Mouse (Mus musculus): ENCODE data around the gene G530012D18Rik. TPM values are rescaled to one million over a fixed set of nuclear protein-coding genes. Genes with fewer than 3 reads are reported as not detected.
"Not testable (repeated sequence)": the region's sequence is repeated elsewhere in the genome, so short reads cannot be mapped to it uniquely, and the experiment has no call there.

The G530012D18Rik gene
- polyA plus RNA-seq (2012; ENCODE audit: insufficient read depth, insufficient read length, missing spikeins), result not detected in 2 replicates

DNA sequence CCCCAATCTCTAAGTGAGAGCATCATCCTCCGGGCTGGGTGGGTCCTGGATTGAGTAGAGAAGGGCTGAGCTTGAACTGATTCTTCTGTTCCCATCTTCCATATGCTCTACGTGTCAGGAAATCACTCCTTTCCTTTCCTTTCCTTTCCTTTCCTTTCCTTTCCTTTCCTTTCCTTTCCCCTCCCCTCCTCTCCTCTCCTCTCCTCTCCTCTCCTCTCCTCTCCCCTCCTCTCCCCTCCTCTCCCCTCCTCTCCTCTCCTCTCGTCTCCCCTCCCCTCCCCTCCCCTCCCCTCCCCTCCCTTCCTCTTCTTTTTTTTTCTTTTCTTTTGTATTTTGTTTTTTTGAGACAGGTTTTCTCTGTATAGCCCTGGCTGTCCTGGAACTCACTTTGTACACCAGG is at the start of gene G530012D18Rik:
Gene G530012D18Rik, plus strand, starts transcription at position 301 of the 400 bp plus-strand sequence.
- H3K27ac ChIP-seq (ENCODE audit: insufficient read depth, low read depth, low read length); H3K4me1 ChIP-seq (ENCODE audit: control insufficient read depth, insufficient read depth, low read length); H3K4me3 ChIP-seq (ENCODE audit: insufficient read depth, low read length): not testable (repeated sequence)

DNA sequence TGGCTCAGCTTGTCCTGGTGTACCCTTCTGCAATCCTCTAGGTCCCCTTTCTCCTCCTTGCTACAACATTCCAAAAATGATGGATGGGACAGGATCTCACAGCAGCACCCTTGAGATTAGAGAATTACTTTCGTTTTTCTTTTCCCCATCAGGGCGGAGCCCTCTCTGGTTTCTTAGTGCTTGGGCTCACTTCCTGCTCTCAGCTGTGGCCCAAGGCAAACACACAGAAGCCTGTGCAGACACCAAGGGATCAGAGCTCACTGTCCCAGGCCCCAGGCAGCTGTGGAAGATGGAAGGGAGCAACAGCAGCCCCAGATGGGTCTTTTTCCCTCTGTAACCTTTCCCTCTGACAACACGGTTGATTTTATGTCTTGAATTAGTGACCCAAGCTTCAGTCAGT is 49.1 kb upstream of the G530012D18Rik start:
- not testable (repeated sequence) for H3K4me3 ChIP-seq (ENCODE audit: insufficient read depth, low read length); H3K4me1 ChIP-seq (ENCODE audit: control insufficient read depth, insufficient read depth, low read length); H3K27ac ChIP-seq (ENCODE audit: insufficient read depth, low read depth, low read length)

GRCm38 (mm10) chr1:85528451-85529110 is 46.9 kb upstream of the G530012D18Rik start:
- H3K27ac ChIP-seq (ENCODE audit: insufficient read depth, low read depth, low read length); H3K4me3 ChIP-seq (ENCODE audit: insufficient read depth, low read length); H3K4me1 ChIP-seq (ENCODE audit: control insufficient read depth, insufficient read depth, low read length): not testable (repeated sequence)

- H3K4me3 ChIP-seq (ENCODE audit: insufficient read depth, low read length); H3K4me1 ChIP-seq (ENCODE audit: control insufficient read depth, insufficient read depth, low read length); H3K27ac ChIP-seq (ENCODE audit: insufficient read depth, low read depth, low read length): not testable (repeated sequence)
Measured at GRCm38 (mm10) chr1:85543818-85544217, 31.7 kb upstream of the G530012D18Rik start.

- H3K27ac ChIP-seq (ENCODE audit: insufficient read depth, low read depth, low read length); H3K4me3 ChIP-seq (ENCODE audit: insufficient read depth, low read length); H3K4me1 ChIP-seq (ENCODE audit: control insufficient read depth, insufficient read depth, low read length): not testable (repeated sequence)
Measured at GRCm38 (mm10) chr1:85546442-85546841, 29.0 kb upstream of the G530012D18Rik start.

GRCm38 (mm10) chr1:85555261-85555660 is 20.2 kb upstream of the G530012D18Rik start:
- H3K4me3 ChIP-seq (ENCODE audit: insufficient read depth, low read length); H3K4me1 ChIP-seq (ENCODE audit: control insufficient read depth, insufficient read depth, low read length); H3K27ac ChIP-seq (ENCODE audit: insufficient read depth, low read depth, low read length): not testable (repeated sequence)

DNA sequence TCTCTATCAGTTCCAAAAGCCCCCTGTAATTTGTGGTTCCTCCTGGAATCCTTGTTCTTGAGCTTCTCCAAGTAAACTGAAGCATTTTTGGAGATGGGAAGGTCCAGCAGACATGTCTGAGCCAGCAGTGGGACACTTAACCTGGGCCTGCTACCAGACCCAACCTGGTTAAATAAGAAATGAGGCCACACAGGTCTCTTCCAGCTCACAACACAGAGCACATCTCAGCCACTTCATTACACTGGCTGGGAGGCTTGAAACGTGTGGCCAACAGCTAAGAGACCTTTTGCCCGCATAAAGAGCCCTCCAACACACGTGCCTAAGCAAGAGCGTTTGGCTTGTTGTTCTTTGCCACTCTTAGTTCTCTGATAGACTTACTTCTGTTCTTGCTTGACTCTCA is 1.9 kb upstream of the G530012D18Rik start:
- H3K27ac ChIP-seq (ENCODE audit: insufficient read depth, low read depth, low read length); H3K4me1 ChIP-seq (ENCODE audit: control insufficient read depth, insufficient read depth, low read length); H3K4me3 ChIP-seq (ENCODE audit: insufficient read depth, low read length): not testable (repeated sequence)

DNA sequence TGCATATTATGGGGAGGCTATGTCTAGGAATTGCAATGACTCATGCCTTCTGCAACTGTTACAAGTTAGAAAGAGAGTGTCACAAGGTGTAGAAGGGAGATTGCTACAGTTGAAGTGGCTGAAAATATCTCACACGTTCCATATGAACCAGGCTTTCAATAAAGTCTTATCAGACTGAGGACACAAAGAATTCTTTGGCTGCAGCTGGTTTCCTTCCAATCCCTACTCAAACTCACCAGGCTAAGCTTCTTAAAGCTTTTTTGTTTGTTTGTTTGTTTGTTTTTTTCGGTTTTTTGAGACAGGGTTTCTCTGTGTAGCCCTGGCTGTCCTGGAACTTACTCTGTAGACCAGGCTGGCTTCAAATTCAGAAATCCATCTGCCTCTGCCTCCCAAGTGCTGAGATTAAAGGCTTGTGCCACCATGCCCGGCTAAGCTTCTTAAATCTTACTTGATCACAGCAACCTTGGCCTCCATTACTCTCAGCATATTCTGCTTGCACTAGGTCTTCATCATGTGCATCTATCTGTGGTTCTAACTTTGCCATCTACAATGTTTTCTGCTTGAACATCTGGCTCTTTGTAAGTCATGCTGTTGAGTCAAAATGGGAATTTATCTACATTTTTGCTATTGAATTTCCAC is 3.0 kb downstream of the G530012D18Rik start:
- not testable (repeated sequence) for H3K4me3 ChIP-seq (ENCODE audit: insufficient read depth, low read length); H3K4me1 ChIP-seq (ENCODE audit: control insufficient read depth, insufficient read depth, low read length); H3K27ac ChIP-seq (ENCODE audit: insufficient read depth, low read depth, low read length)

DNA sequence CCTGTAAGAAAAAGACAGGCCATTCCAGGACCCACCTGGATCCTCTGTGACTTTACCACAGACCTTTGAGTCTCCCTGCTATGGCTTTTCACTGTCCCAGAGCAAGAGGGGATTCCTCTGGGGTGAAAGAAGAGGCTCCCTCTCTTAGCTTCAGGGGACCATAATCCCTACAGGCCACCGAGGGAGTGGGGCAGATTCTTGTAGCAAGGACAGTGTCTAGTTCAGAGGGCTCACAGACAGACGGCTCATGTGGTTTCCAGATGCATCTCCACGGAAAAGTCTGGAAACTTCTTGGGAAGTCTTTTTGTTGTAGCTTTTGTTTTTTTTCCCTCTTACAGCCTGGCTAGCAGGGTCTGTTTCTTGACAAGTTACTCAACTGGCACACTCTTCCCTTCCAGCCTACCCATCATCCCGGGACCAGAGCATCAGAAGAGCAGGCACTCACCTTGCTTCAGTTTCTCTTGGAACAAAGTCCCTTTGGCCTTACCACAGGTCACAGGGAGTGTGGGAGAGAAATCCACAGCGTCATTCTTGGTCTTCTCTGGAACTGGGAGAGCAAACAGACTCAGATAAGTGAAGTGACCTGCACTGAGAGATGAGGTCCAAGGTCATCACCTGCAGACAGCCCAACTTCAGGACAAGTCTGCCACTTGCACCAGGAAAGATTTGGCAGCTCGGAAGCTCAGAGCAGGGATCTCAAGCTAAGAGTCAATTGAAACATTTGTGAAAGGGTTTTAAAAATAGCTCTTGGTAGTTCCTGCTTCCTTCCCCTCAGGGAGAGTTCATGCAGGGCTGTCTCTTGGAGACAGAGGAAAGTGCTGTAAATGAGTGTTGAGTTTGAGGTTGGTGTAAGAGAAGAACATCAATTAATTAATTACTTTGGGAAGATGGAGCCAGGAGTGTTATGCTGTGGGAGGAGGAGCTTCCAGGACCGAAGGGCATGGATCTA is 4.0 kb downstream of the G530012D18Rik start:
- not testable (repeated sequence) for H3K4me3 ChIP-seq (ENCODE audit: insufficient read depth, low read length); H3K27ac ChIP-seq (ENCODE audit: insufficient read depth, low read depth, low read length); H3K4me1 ChIP-seq (ENCODE audit: control insufficient read depth, insufficient read depth, low read length)

DNA sequence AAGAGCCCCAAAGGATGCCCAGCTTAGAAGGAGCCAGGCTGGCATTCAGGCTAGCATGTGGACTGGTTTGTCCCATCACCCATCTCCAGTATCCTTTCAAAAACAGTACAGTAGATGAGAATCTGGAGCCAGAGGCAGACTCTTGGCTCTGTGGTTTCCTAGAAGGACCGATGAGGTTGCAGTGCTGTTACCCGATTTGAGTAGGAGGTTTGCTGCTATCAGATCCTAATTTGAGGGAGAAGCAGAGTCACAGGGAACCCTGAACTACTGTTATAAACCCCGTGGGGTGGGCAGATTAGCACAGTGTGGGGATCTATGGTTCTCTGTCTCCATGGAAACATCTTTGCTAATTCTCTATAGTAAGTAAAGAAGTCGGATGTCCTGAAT is 4.7 kb downstream of the G530012D18Rik start:
- H3K4me1 ChIP-seq (ENCODE audit: control insufficient read depth, insufficient read depth, low read length); H3K4me3 ChIP-seq (ENCODE audit: insufficient read depth, low read length); H3K27ac ChIP-seq (ENCODE audit: insufficient read depth, low read depth, low read length): not testable (repeated sequence)

GRCm38 (mm10) chr1:85580578-85580977 is 5.1 kb downstream of the G530012D18Rik start:
- H3K27ac ChIP-seq (ENCODE audit: insufficient read depth, low read depth, low read length); H3K4me1 ChIP-seq (ENCODE audit: control insufficient read depth, insufficient read depth, low read length); H3K4me3 ChIP-seq (ENCODE audit: insufficient read depth, low read length): not testable (repeated sequence)

- not testable (repeated sequence) for H3K4me1 ChIP-seq (ENCODE audit: control insufficient read depth, insufficient read depth, low read length); H3K4me3 ChIP-seq (ENCODE audit: insufficient read depth, low read length); H3K27ac ChIP-seq (ENCODE audit: insufficient read depth, low read depth, low read length)
Measured at GRCm38 (mm10) chr1:85581518-85581917, 6.0 kb downstream of the G530012D18Rik start.

DNA sequence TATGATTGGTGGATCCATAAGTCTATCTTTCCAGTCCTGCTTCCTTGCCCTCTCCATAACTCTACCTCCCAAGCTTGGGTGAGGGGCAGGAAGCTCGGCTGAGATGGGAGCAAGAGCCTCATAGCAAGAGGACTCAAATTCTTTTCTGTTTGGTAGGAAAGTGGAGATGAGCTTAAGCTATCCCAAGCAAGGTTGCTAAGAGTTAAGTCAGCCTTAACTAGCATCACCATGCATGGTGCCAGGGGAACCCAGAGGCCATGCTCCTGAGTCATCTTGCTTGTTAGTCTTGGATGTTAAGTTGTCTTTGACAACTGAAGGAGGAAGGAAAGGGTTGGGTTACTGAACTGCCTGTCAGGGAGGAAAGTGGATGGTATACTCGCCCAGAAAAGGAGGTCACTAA is 13.2 kb downstream of the G530012D18Rik start:
- not testable (repeated sequence) for H3K4me3 ChIP-seq (ENCODE audit: insufficient read depth, low read length); H3K4me1 ChIP-seq (ENCODE audit: control insufficient read depth, insufficient read depth, low read length); H3K27ac ChIP-seq (ENCODE audit: insufficient read depth, low read depth, low read length)

- not testable (repeated sequence) for H3K4me1 ChIP-seq (ENCODE audit: control insufficient read depth, insufficient read depth, low read length); H3K4me3 ChIP-seq (ENCODE audit: insufficient read depth, low read length); H3K27ac ChIP-seq (ENCODE audit: insufficient read depth, low read depth, low read length)
Measured at GRCm38 (mm10) chr1:85592526-85592925, 17.1 kb downstream of the G530012D18Rik start.

GRCm38 (mm10) chr1:85598271-85599012 is 23.0 kb downstream of the G530012D18Rik start, which contains the start of gene Sp110:
TSS of gene Sp110 (minus strand) at chr1:85598817.
- H3K4me3 ChIP-seq (ENCODE audit: insufficient read depth, low read length), result peak within 1 kb of the TSS; percentile 53
- H3K27ac ChIP-seq (ENCODE audit: insufficient read depth, low read depth, low read length), result 0 out of 2 replicates have a peak within 1 kb of the TSS, but pooled peaks have one; percentile 21
- H3K4me1 ChIP-seq (ENCODE audit: control insufficient read depth, insufficient read depth, low read length), result not testable (repeated sequence)

Measured in bone marrow macrophage, adult 2 months (primary cell).